Mouse (Mus musculus): ENCODE results near the gene Afg1l. TPM values are rescaled to one million over a fixed set of nuclear protein-coding genes. Genes with fewer than 3 reads are reported as not detected.

Afg1l gene
- polyA plus RNA-seq, 1 experiment = 7.7 TPM

DNA sequence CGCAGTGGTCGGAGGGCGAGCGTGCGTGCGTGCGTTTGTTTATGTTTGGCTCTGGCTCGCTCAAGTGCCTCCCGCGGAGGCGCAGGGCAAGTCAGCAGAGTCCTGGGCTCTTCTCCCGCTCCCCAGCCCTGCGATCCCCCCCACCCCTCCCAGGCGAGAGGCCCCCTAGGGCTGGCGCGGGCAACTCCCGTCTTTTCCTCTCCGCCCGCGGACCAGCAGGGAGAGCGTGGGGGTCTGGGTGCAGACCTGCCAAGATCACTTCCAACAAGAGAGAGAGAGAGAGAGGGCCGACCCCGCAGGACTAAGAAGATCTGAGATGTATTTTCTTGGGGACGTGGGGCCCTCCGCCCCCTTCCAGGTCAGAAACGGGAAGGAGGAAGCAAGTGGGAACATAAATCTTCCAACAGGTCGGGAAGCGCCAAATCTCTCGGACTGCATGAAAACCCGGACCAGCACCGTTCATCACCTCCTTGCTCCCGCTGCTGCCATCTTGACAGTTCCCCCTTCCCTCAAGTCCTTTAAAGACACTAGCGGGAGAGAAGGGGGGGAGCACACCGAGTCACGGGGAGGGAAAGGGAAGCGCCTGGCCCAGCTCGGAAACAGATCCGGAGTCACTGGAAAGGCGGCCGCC, 202.4 kb downstream of the Afg1l start:
- no peak for DNase-seq
- peak; percentile 39; the same call in 1 of the 2 replicates for TF ChIP-seq POLR2A (IDR thresholded peaks at IDR 0.05; ENCODE audit: borderline replicate concordance, extremely low read depth, low read depth, low read length)
- TF ChIP-seq CTCF (IDR thresholded peaks at IDR 0.05; ENCODE audit: insufficient read depth, low read length) = no peak
- H3K4me1 ChIP-seq (ENCODE audit: control insufficient read depth, insufficient read depth, low read length) = peaks cover 25% of the 10 kb centered on the region
- peak overlapping the region; percentile 73 for H3K4me3 ChIP-seq (replicated peaks; ENCODE audit: extremely low read depth, low read depth, low read length)
- under 1% methylated on average over 31 of the region's 40 CpGs for WGBS

DNA sequence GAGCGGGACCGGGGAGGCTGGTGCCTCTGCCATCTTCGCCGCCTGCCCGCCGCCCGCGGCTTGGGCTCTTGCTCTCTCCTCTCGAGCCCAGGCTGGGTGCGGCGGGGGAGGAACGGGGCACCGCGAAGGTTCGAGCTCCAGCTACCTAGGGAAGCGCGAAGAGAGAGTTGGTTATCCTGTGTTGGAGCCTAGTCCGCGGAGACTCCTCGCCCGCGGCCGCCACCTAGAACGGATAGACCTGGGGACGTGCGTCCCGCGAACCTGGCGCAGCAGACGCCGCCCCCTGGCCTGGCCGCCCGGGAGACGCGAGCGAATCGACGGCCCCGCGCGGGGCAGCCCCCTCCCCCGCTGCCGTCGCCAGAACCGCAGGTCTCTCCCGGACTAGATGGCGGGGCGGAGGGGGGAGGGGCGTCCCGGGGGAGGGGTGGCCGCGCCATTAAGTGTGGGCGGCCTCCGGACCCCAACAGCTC, 202.9 kb downstream of the Afg1l start:
- DNase-seq = peak; percentile 68
- under 1% methylated on average over 52 of the region's 54 CpGs for WGBS
- TF ChIP-seq CTCF (IDR thresholded peaks at IDR 0.05; ENCODE audit: insufficient read depth, low read length) (no peak), POLR2A (IDR thresholded peaks at IDR 0.05; ENCODE audit: borderline replicate concordance, extremely low read depth, low read depth, low read length) (no peak; the same call in 1 of the 2 replicates)
- Histone ChIP-seq H3K4me3 (replicated peaks; ENCODE audit: extremely low read depth, low read depth, low read length) (peak overlapping the region; percentile 73), H3K4me1 (ENCODE audit: control insufficient read depth, insufficient read depth, low read length) (peaks cover 26% of the 10 kb centered on the region)

DNA sequence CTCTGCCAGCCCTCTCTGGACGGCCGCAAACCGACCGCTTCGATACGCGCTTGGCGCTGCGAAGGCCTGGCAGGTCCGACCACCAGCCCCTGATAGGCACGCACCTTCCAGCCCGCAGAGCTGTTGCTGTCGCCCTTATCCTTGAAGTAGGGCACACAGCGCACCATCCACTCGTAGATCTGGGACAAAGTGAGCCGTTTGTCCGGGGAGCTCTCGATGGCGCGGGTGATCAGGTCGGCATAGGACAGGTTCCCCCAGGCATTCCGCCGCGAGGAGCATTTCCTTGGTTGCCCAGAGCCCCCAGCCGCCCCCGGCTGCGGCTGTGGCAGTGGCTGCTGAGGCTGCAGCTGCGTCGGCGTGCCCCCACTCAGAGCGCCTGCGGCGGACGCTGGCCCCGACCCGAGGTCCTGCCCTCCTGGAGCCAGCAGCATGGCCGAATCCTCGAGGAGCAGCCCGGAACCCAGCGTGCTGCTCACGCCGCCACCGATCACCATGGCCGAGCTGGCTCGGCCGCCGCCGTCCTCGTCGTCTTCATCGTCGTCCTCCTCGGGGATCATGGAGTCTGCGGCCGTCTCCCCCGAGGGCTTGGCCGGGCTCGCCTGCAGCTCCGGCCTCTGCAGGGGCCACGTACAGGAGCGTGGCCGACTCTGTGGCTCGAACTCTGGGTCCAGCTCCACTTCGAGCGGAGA, 203.5 kb downstream of the Afg1l start:
- TF ChIP-seq POLR2A (IDR thresholded peaks at IDR 0.05; ENCODE audit: borderline replicate concordance, extremely low read depth, low read depth, low read length) (no peak), CTCF (IDR thresholded peaks at IDR 0.05; ENCODE audit: insufficient read depth, low read length) (no peak)
- Histone ChIP-seq H3K4me3 (replicated peaks; ENCODE audit: extremely low read depth, low read depth, low read length) (peak overlapping the region; percentile 73), H3K4me1 (ENCODE audit: control insufficient read depth, insufficient read depth, low read length) (peaks cover 28% of the 10 kb centered on the region)
- 9% methylated on average over 65 of the region's 65 CpGs for WGBS
- DNase-seq = no peak

DNA sequence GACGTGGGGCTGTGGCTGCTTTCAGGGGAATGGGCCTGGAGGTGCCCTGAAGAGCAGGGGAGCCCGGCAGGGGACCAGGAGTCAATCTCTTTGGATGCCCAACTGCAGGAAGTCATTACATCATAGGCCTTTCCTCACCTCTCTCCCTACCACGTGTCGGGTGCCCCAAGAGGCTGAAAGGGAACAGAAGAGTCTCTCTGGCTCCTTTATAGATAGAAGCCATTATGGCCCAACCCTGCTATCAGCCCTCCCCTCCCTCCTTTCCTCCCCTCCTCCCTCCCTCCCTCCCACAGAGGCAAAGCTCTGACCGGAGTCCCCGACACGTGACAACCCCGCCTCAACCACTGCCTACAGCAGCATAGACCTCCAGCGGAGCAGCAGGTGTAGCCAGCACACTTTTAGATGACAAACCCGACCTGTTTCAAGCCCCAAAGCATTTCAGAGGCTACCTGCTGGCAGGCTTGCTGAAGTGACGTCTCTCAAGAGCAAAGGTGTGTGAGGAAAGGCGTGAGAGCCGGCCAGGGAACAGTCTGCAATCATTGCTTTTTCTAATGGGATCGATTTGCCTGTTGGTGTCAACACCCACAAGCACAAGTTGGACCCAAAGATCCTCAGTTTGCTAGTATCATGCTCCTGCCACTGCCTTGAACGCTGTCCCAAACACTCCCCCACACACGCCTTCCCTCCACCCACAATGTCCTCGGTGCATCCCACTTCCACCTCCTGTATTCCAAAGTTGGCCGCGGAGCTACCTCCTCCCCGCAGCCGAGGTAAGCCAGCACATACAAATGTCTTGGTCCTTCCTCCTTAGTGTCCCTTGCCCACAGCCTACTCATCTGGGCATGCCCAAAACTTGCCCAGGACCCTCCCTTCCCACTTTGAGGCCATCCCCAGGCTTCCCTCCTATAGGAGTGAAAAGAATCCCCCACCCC, 204.3 kb downstream of the Afg1l start:
- H3K4me3 ChIP-seq (replicated peaks; ENCODE audit: extremely low read depth, low read depth, low read length) = peak overlapping the region; percentile 73
- DNase-seq = peak; percentile 64
- H3K4me1 ChIP-seq (ENCODE audit: control insufficient read depth, insufficient read depth, low read length) = peaks cover 36% of the 10 kb centered on the region
- TF ChIP-seq POLR2A (IDR thresholded peaks at IDR 0.05; ENCODE audit: borderline replicate concordance, extremely low read depth, low read depth, low read length) = no peak
- no peak for TF ChIP-seq CTCF (IDR thresholded peaks at IDR 0.05; ENCODE audit: insufficient read depth, low read length)
- WGBS = 15% methylated on average over 21 of the region's 21 CpGs

DNA sequence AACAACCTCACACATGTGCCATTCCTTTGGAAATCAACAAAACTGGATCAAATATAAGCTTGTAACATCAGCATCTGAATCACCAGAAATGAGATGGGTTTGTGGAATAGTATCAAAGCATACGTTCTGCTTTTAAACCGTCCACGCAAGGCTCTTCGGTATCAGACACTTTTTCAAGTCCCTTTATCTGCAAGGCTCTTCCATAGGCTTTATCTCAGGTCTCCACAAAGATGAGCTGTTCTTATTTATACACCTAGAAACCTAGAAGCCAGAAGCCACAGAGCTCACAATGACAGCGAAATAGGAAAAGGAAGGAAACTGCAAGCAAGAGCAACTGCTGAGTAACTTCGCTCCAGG, 205.0 kb downstream of the Afg1l start:
- Histone ChIP-seq H3K4me3 (replicated peaks; ENCODE audit: extremely low read depth, low read depth, low read length) (peak overlapping the region; percentile 73), H3K4me1 (ENCODE audit: control insufficient read depth, insufficient read depth, low read length) (peaks cover 39% of the 10 kb centered on the region)
- TF ChIP-seq CTCF (IDR thresholded peaks at IDR 0.05; ENCODE audit: insufficient read depth, low read length) (no peak), POLR2A (IDR thresholded peaks at IDR 0.05; ENCODE audit: borderline replicate concordance, extremely low read depth, low read depth, low read length) (no peak)
- WGBS = 60% methylated on average over 6 of the region's 6 CpGs
- no peak for DNase-seq

DNA sequence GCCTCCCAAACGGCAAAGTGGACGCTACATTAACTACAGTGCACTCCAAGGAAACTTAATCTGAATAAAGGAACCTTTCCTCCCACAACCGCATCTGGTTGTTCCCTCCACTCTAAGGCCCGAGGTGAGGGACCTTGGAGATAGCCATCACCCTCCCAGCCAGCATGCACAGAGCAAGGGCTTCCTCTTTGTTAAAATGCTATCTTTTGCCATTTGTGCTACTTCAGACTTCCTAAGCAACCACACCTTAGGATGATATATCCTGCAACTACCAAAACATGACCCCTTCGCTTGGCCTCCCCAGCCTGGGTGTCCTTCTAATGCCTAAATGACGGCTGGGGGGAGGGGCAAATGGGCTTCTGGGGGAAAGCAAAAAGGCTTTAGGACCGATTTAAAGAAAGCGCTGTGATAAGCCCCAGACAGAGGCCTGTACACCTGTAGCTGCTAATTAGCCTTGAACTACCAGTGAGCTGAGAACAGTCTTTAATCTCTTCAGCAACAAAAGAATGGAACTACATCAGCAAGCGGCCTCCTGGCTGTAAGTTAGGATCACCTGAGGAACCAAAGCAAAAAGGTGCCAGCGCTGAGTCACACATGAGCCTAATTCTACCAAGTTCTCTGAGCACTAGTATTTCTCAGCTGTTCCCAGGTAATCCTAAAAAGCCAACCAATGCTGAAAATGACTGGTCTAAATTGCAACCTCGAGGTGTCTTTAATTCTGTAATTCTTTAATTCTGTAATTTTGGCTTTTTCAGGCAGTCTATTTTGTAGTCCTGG, 206.7 kb downstream of the Afg1l start:
- 58% methylated on average over 11 of the region's 11 CpGs for WGBS
- Histone ChIP-seq H3K4me3 (replicated peaks; ENCODE audit: extremely low read depth, low read depth, low read length) (no peak overlapping the region), H3K4me1 (ENCODE audit: control insufficient read depth, insufficient read depth, low read length) (peaks cover 49% of the 10 kb centered on the region)
- TF ChIP-seq POLR2A (IDR thresholded peaks at IDR 0.05; ENCODE audit: borderline replicate concordance, extremely low read depth, low read depth, low read length) (no peak), CTCF (IDR thresholded peaks at IDR 0.05; ENCODE audit: insufficient read depth, low read length) (no peak)
- no peak for DNase-seq

DNA sequence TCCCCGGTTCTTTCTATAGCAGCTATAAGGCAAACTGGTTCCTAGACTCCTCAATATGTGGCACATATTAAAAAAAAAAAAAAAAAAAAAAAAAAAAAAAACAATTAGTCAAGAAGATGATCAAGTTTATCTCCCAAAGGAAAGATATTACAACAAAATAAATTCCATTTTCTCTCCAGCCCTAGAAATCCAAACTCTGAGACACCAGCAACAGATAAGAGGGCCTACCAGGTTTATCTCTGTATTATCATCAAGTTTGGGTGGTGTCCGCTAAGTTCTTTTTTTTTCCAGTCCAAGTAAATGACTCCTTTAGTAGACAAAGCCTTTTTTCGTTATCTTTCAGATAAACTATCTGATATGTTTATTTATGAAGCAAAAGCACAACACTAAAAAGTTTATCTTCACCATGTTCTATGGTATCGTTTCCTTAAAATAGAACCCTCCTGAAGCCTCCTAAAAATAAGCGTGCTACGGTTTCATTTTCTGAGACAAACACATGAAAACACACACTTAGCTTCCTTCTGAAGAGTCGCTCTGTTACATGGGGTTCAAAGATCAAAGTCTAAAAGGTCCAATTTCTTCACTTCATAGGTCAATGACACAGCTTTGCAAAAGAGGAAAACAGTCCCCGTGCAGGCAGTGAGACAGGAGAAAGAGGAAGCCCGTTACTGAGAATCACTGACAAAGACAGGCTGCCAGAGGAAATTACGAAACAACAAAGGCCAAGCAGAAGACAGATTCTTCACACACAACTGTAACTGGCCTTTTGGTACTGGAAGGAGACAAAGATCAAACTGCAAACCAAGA, 207.9 kb downstream of the Afg1l start:
- WGBS = 14% methylated on average over 10 of the region's 10 CpGs
- no peak overlapping the region for H3K4me3 ChIP-seq (replicated peaks; ENCODE audit: extremely low read depth, low read depth, low read length)
- H3K4me1 ChIP-seq (ENCODE audit: control insufficient read depth, insufficient read depth, low read length) = peaks cover 49% of the 10 kb centered on the region
- TF ChIP-seq POLR2A (IDR thresholded peaks at IDR 0.05; ENCODE audit: borderline replicate concordance, extremely low read depth, low read depth, low read length) = no peak
- no peak for TF ChIP-seq CTCF (IDR thresholded peaks at IDR 0.05; ENCODE audit: insufficient read depth, low read length)
- DNase-seq = no peak

DNA sequence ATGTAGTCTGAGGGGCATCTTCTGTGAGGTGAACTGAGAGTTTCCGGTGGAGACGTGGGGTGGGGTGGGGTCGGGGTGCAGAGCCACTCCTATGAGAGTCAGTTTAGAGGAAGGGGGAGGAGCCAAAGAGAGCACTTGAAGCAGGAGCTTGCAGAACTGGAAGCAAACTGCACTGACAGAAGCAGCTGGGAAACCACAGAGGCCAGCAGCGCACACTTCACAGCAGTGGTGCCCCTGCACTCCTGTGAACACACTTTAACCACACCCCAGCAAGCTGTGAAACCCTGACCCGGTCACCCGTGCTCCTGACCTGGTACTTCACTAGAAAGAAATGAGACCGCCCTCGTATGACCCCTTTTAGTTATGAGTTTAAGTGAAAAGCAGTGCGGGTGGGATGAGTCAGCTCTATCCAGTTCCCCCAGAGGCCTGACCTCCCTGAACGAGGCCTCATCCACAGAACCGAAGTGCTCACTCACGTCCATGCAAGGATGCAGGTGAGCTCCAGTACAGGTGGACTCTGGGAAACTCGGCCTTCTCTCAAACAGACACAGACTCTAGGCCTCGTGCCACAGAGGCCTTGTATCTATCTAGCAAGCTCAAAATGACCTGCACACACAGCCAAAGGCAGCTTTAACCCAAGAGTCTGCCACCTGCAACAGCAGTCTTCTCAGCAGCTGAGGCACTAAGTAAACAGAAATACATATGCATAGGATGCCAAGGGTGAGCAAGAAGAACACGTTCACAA, 208.9 kb downstream of the Afg1l start:
- peaks cover 45% of the 10 kb centered on the region for H3K4me1 ChIP-seq (ENCODE audit: control insufficient read depth, insufficient read depth, low read length)
- TF ChIP-seq POLR2A (IDR thresholded peaks at IDR 0.05; ENCODE audit: borderline replicate concordance, extremely low read depth, low read depth, low read length) (no peak; the same call in 1 of the 2 replicates), CTCF (IDR thresholded peaks at IDR 0.05; ENCODE audit: insufficient read depth, low read length) (no peak)
- H3K4me3 ChIP-seq (replicated peaks; ENCODE audit: extremely low read depth, low read depth, low read length) = no peak overlapping the region
- peak; percentile 50 for DNase-seq
- WGBS = 31% methylated on average over 15 of the region's 15 CpGs
